Mouse (Mus musculus): ENCODE data around the gene Rnf187. TPM values are rescaled to one million over a fixed set of nuclear protein-coding genes. Genes with fewer than 3 reads are reported as not detected.
A peak's percentile ranks its signal among the peaks of the same experiment; 100 is the strongest.
"Not testable (repeated sequence)": the region's sequence is repeated elsewhere in the genome, so short reads cannot be mapped to it uniquely, and the experiment has no call there.

The Rnf187 gene
- polyA plus RNA-seq, 2 experiments: 83.3 to 104 TPM

DNA sequence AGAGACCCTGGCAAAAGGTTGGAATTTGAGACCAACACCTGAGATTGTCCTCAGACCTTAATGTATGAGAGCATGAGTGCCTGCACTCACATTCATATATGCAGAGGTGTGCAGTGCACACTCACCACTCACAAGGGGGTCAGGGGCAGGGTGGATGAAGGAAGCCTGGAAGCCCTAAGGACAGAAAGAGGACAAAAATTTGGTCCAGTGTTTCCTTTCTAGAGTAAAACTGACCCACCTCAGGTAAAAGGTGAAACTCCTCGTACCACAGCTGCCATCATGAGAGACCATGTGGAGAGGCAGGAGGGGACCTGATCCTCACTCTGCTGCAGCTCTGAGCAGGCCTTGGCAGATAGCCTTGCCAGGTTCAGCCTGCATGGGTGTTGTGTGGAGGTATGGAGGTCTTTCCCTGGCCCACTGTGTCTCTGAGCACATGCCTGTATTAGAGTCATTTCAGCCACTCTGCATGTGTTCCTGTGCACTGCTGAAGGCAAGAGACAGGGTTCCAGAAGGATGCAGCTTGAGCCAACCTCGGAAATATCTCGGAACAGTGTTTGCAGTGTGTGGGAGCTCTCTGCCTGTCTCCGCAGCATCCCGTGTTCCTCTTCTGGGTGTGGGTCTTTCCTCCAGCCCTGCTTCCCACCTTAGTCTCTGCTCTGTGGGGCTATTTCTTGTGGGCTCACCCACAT is 18.7 kb upstream of the Rnf187 start:
- TF ChIP-seq CTCF (IDR thresholded peaks at IDR 0.05; ENCODE audit: low read depth): no peak
- no peak for TF ChIP-seq EP300 (IDR thresholded peaks at IDR 0.05; ENCODE audit: low read depth)
- WGBS (ENCODE audit: insufficient replicate concordance): 87% methylated on average over 5 of the region's 5 CpGs
- Histone ChIP-seq H3K27me3 (ENCODE audit: control insufficient read depth, insufficient read depth, low read length) (peaks cover 14% of the 10 kb centered on the region), H3K9ac (replicated peaks) (peak overlapping the region; percentile 45), H3K9me3 (ENCODE audit: control insufficient read depth, low read length) (peaks cover 3% of the 10 kb centered on the region; the same call in 1 of the 2 replicates), H3K36me3 (replicated peaks; ENCODE audit: control insufficient read depth, insufficient read depth, low read depth) (peaks cover 14% of the 10 kb centered on the region), H3K27ac (peak overlapping the region; percentile 9; the same call in 1 of the 2 replicates), H3K4me2 (ENCODE audit: low read depth) (peak overlapping the region; percentile 77), H3K4me1 (replicated peaks; ENCODE audit: control insufficient read depth in 2 of 2, insufficient read depth in 2 of 2, low read length in 1 of 2) (peaks cover 20 to 30% of the 10 kb centered on the region in 2 experiments), H3K4me3 (ENCODE audit: insufficient read depth in 1 of 2, low read depth in 2 of 2, low read length in 2 of 2) (peak overlapping the region; percentile 85 to 91)
- ATAC-seq (ENCODE audit: insufficient read depth) (no peak), DNase-seq (ENCODE audit: low read depth in 3 of 3, low spot score in 3 of 3) (peak in 1 of 3 experiments; percentile 36)

DNA sequence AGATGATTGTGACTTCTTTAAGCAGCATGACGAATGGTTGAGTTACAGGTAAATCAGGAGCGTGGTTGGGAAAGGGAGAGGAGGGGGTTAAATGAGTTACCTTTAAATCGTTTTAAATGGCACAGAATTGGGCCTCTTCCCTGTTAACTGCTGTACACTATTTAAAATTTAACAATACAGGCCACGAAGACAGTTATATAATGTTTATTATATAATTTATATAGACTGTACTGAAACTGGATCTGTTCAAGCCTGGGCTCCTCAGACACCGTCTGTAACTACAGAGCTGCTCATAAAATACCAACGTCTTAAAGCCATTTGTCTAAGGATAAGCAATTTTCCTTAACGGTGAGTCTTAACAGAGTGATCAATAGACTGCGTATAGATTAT is 17.1 kb upstream of the Rnf187 start:
- 37% methylated on average over 8 of the region's 8 CpGs for WGBS (ENCODE audit: insufficient replicate concordance)
- ATAC-seq (ENCODE audit: insufficient read depth) (no peak), DNase-seq (ENCODE audit: low read depth in 3 of 3, low spot score in 3 of 3) (no peak)
- Histone ChIP-seq H3K4me1 (replicated peaks; ENCODE audit: control insufficient read depth in 2 of 2, insufficient read depth in 2 of 2, low read length in 1 of 2) (peaks cover 20 to 30% of the 10 kb centered on the region in 2 experiments), H3K9me3 (ENCODE audit: control insufficient read depth, low read length) (no peaks in the 10 kb centered on the region), H3K27ac (peak overlapping the region; percentile 98), H3K9ac (replicated peaks) (peak overlapping the region; percentile 99), H3K4me2 (ENCODE audit: low read depth) (peak overlapping the region; percentile 77), H3K27me3 (ENCODE audit: control insufficient read depth, insufficient read depth, low read length) (peaks cover under 1% of the 10 kb centered on the region), H3K36me3 (replicated peaks; ENCODE audit: control insufficient read depth, insufficient read depth, low read depth) (peaks cover 14% of the 10 kb centered on the region), H3K4me3 (ENCODE audit: insufficient read depth in 1 of 2, low read depth in 2 of 2, low read length in 2 of 2) (peak overlapping the region; percentile 85 to 91)
- TF ChIP-seq CTCF (IDR thresholded peaks at IDR 0.05; ENCODE audit: low read depth) (no peak), EP300 (IDR thresholded peaks at IDR 0.05; ENCODE audit: low read depth) (no peak)

DNA sequence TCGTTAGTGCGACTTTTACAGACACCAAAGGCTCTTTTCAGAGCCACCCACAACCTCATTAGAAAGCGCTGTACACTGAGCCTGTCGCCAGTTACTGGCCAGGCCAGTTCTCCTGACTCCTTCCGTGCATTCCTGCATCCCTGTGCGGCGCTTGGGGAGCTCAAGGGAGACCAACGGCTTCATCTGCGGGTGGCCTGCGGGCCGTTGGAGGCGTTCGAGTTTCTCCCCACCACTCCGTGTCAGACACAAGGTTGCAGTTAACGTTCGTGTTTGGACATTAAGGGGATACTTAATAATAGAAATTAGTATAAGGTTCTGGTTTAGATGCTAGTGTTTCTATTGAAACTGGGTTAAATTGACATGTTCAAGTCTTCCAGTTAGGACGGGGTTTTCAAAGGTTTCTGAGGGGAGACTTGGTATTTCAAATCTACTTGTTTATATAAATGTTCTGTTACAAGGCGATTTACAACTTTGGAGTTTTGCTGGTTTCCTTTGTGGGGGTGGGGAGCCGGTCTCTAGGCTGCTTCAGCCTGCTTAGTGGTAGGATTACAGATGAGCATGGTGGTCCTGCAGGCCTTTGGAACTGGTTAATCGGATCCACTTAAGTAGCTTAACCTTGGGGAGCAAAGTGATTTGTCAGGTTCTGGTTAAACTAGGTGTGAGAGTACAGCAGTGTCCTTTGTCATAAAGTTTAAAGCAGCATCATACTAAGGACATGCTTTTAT is 16.6 kb upstream of the Rnf187 start:
- ATAC-seq (ENCODE audit: insufficient read depth) (peak; percentile 14), DNase-seq (ENCODE audit: low read depth in 3 of 3, low spot score in 3 of 3) (peak in 1 of 3 experiments; percentile 44)
- H3K9me3 ChIP-seq (ENCODE audit: control insufficient read depth, low read length): no peaks in the 10 kb centered on the region
- peak overlapping the region; percentile 99 for H3K9ac ChIP-seq (replicated peaks)
- peak overlapping the region; percentile 77 for H3K4me2 ChIP-seq (ENCODE audit: low read depth)
- H3K4me3 ChIP-seq (ENCODE audit: insufficient read depth in 1 of 2, low read depth in 2 of 2, low read length in 2 of 2): peak overlapping the region; percentile 85 to 91
- peaks cover 6% of the 10 kb centered on the region for H3K27me3 ChIP-seq (ENCODE audit: control insufficient read depth, insufficient read depth, low read length)
- peaks cover 14% of the 10 kb centered on the region for H3K36me3 ChIP-seq (replicated peaks; ENCODE audit: control insufficient read depth, insufficient read depth, low read depth)
- under 1% methylated on average over 20 of the region's 20 CpGs for WGBS (ENCODE audit: insufficient replicate concordance)
- H3K27ac ChIP-seq: peak overlapping the region; percentile 98
- TF ChIP-seq CTCF (IDR thresholded peaks at IDR 0.05; ENCODE audit: low read depth): no peak; the same call in 1 of the 2 replicates
- H3K4me1 ChIP-seq (replicated peaks; ENCODE audit: control insufficient read depth in 2 of 2, insufficient read depth in 2 of 2, low read length in 1 of 2): peaks cover 20 to 30% of the 10 kb centered on the region in 2 experiments

DNA sequence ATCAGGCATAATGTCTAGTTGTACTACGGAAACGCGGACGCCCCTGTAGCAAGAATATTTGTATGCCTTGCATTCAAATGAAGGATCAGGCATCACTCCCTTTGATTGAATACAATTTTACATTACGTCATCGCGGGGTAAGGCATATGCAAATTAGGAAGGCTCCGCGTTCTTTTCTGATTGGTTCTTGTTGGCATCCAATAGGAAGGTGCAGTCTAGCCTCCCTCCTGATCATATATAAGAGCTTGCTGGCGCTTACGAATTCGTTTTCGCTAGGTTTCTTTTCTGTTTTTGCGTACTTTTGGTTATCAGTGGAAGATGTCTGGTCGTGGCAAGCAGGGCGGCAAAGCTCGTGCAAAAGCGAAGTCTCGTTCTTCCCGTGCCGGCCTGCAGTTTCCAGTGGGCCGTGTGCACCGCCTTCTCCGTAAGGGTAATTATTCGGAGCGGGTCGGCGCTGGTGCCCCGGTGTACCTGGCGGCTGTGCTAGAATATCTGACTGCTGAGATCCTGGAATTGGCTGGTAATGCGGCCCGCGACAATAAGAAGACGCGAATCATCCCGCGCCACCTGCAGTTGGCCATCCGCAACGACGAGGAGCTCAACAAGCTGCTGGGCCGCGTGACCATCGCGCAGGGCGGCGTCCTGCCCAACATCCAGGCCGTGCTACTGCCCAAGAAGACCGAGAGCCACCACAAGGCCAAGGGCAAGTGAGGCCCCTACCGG is 15.9 kb upstream of the Rnf187 start, which contains the start of the genes Hist3h2a and Trim17:
Gene Hist3h2a (plus strand): TSS at position 266 of the 723 bp plus-strand sequence.
Gene Trim17 (plus strand): TSS at position 266 of the 723 bp plus-strand sequence.
- Histone ChIP-seq H3K4me3 (ENCODE audit: insufficient read depth in 1 of 2, low read depth in 2 of 2, low read length in 2 of 2) (peak within 1 kb of the TSS; percentile 85 to 91), H3K36me3 (replicated peaks; ENCODE audit: control insufficient read depth, insufficient read depth, low read depth) (peaks cover 14% of the 10 kb centered on the region), H3K4me1 (replicated peaks; ENCODE audit: control insufficient read depth in 2 of 2, insufficient read depth in 2 of 2, low read length in 1 of 2) (peaks cover 19 to 29% of the 10 kb centered on the region in 2 experiments), H3K27me3 (ENCODE audit: control insufficient read depth, insufficient read depth, low read length) (peaks cover 13% of the 10 kb centered on the region), H3K4me2 (ENCODE audit: low read depth) (peak within 1 kb of the TSS; percentile 77), H3K27ac (peak within 1 kb of the TSS; percentile 98), H3K9ac (replicated peaks) (peak within 1 kb of the TSS; percentile 99), H3K9me3 (ENCODE audit: control insufficient read depth, low read length) (no peaks in the 10 kb centered on the region)
- peak; percentile 75 for TF ChIP-seq EP300 (IDR thresholded peaks at IDR 0.05; ENCODE audit: low read depth)
- peak; percentile 79 for TF ChIP-seq CTCF (IDR thresholded peaks at IDR 0.05; ENCODE audit: low read depth)
- ATAC-seq (ENCODE audit: insufficient read depth): peak; percentile 85
- DNase-seq (ENCODE audit: low read depth in 3 of 3, low spot score in 3 of 3): peak; percentile 96 to 97 (median 97)
- under 1% methylated on average over 49 of the region's 49 CpGs for WGBS (ENCODE audit: insufficient replicate concordance)

DNA sequence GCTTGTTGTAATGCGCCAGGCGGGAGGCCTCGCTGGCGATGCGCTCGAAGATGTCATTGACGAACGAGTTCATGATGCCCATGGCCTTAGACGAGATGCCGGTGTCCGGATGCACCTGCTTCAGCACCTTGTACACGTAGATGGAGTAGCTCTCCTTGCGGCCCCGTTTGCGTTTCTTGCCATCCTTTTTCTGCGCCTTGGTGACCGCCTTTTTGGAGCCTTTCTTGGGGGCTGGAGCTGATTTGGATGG is 15.4 kb upstream of the Rnf187 start:
- H3K27me3 ChIP-seq (ENCODE audit: control insufficient read depth, insufficient read depth, low read length): peaks cover 18% of the 10 kb centered on the region
- peak; percentile 26; the same call in 1 of the 2 replicates for ATAC-seq (ENCODE audit: insufficient read depth)
- WGBS (ENCODE audit: insufficient replicate concordance): under 1% methylated on average over 16 of the region's 17 CpGs
- peaks cover 14% of the 10 kb centered on the region for H3K36me3 ChIP-seq (replicated peaks; ENCODE audit: control insufficient read depth, insufficient read depth, low read depth)
- H3K4me2 ChIP-seq (ENCODE audit: low read depth): peak overlapping the region; percentile 77
- H3K9ac ChIP-seq (replicated peaks): peak overlapping the region; percentile 82
- H3K4me3 ChIP-seq (ENCODE audit: insufficient read depth in 1 of 2, low read depth in 2 of 2, low read length in 2 of 2): peak overlapping the region; percentile 70 to 91
- not testable (repeated sequence) for DNase-seq (ENCODE audit: low read depth in 3 of 3, low spot score in 3 of 3); H3K9me3 ChIP-seq (ENCODE audit: control insufficient read depth, low read length)
- H3K27ac ChIP-seq: peak overlapping the region; percentile 98
- peaks cover 15 to 25% of the 10 kb centered on the region in 2 experiments for H3K4me1 ChIP-seq (replicated peaks; ENCODE audit: control insufficient read depth in 2 of 2, insufficient read depth in 2 of 2, low read length in 1 of 2)

Data from liver, embryonic 14.5 days (tissue).